Mouse (Mus musculus) midbrain, embryonic 14.5 days (tissue): ENCODE measurements at regions not wholly inside any gene's neighbourhood (a gene's known extent, or its start where the extent isn't known, plus 50 kb on each side); places are given as distances from the start of the nearest gene placed in this dataset.
"Not testable (repeated sequence)": the region's sequence is repeated elsewhere in the genome, so short reads cannot be mapped to it uniquely, and the experiment has no call there.

ENCODE experiments used
- ATAC-seq: fragments of 200-750 bp; cut with Nextera tagmentation; 2 replicates; pipeline ENCODE4 v1.8.0; 2017; ENCODE audit warnings: moderate number of reproducible peaks, moderate library complexity; ENCODE audit not compliant: low FRiP score, low TSS enrichment
- DNase-seq: peaks from one replicate; pipeline ENCODE4 v3.0.0-alpha.2; 2015
- H3K27ac ChIP-seq: fragments of 300-500 bp; sonication (generic); replicated peaks from 2 replicates; pipeline ENCODE4 v1.5.1; 2014; ENCODE audit warnings: mild to moderate bottlenecking, low read depth, low read length, moderate library complexity
- H3K27me3 ChIP-seq: fragments of 300-500 bp; sonication (generic); 2 replicates; pipeline ENCODE4 v1.6.1; 2014; ENCODE audit warnings: low read length, control low read depth, mixed read lengths; ENCODE audit not compliant: control insufficient read depth, insufficient read depth
- H3K36me3 ChIP-seq: fragments of 300-500 bp; sonication (generic); 2 replicates; pipeline ENCODE4 v1.6.1; 2014; ENCODE audit warnings: low read length, control low read depth; ENCODE audit not compliant: control insufficient read depth, insufficient read depth
- H3K4me1 ChIP-seq: fragments of 300-500 bp; sonication (generic); 2 replicates; pipeline ENCODE4 v1.6.1; 2014; ENCODE audit warnings: mild to moderate bottlenecking, antibody characterized with exemption, low read length, control low read depth; ENCODE audit not compliant: control insufficient read depth, insufficient read depth
- H3K4me2 ChIP-seq: fragments of 300-500 bp; sonication (generic); 2 replicates; pipeline ENCODE4 v1.6.1; 2014; ENCODE audit warnings: mild to moderate bottlenecking, low read length, moderate library complexity
- H3K4me3 ChIP-seq: fragments of 300-500 bp; sonication (generic); replicated peaks from 2 replicates; pipeline ENCODE4 v1.5.1; 2014; ENCODE audit warnings: low read depth, low read length
- H3K9ac ChIP-seq: fragments of 300-500 bp; sonication (generic); replicated peaks from 2 replicates; pipeline ENCODE4 v1.6.1; 2014; ENCODE audit warnings: mild to moderate bottlenecking, low read length, moderate library complexity
- H3K9me3 ChIP-seq: fragments of 300-500 bp; sonication (generic); 2 replicates; pipeline ENCODE4 v1.6.1; 2016; ENCODE audit warnings: low read length, control low read depth, mixed read lengths; ENCODE audit not compliant: control insufficient read depth
- WGBS: fragments of 180-500 bp; shearing (Covaris S2); extraction: QIAGEN DNeasy Blood & Tissue Kit; methylation state at CpG from one replicate; pipeline ENCODE4 v1.1.7; 2014; 5-methylcytosine and 5-hydroxymethylcytosine counted together

- H3K4me2 ChIP-seq: no peak overlapping the region
- no peaks in the 10 kb centered on the region for H3K9me3 ChIP-seq
- no peaks in the 10 kb centered on the region for H3K27me3 ChIP-seq
- ATAC-seq: no peak
- H3K4me3 ChIP-seq: no peak overlapping the region
- WGBS: 88% methylated on average over 4 of the region's 4 CpGs
- no peaks in the 10 kb centered on the region for H3K36me3 ChIP-seq
- no peak overlapping the region for H3K27ac ChIP-seq
- H3K9ac ChIP-seq: no peak overlapping the region
- peaks cover 7% of the 10 kb centered on the region for H3K4me1 ChIP-seq
- DNase-seq: no peak
Measured at GRCm38 (mm10) chr15:90818161-90818560, 138.9 kb upstream of the Cpne8 start.

DNA sequence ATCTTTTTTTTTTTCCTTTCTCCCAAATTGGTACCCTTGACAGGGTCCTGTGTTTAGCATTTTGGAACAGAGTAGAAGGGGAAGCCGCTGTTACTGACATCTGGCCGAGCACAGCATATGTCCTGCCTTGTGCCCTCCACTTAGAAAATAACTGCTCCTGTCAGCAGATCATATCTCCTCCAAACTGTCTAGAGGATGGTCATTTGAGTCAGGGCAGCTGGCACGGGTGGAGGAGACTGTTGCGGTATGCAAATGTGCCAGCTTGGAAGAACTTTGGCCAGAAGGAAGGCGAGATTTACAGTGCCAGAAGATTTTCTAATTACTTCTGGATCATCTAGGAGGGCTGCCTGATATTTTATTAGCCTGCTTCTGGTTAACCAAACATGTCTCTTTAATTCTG is 134.7 kb upstream of the Cpne8 start:
- H3K4me3 ChIP-seq: no peak overlapping the region
- no peaks in the 10 kb centered on the region for H3K36me3 ChIP-seq
- no peak for ATAC-seq
- H3K4me1 ChIP-seq: no peaks in the 10 kb centered on the region
- H3K9ac ChIP-seq: no peak overlapping the region
- H3K27ac ChIP-seq: no peak overlapping the region
- no peak overlapping the region for H3K4me2 ChIP-seq
- no peaks in the 10 kb centered on the region for H3K27me3 ChIP-seq
- 81% methylated on average over 5 of the region's 5 CpGs for WGBS
- no peaks in the 10 kb centered on the region for H3K9me3 ChIP-seq
- no peak for DNase-seq

DNA sequence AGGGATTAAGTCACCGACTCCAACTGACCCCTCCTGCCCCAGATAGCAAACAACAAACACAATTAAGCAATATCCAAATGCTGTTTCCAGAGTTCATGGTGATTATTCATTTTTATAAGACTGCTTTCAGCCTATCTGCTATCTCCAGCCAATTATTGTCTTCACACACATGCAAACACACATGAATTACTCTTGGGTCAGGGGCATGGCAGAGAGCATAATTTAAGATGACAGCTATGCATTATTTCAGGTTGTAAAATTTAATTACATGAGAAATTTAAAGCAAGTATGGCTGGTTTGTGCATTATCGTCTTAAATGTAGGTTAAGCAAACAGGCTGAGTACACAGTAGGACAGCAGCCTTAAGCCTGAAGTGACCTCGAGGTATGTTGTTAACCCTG is 131.1 kb upstream of the Cpne8 start:
- H3K36me3 ChIP-seq: no peaks in the 10 kb centered on the region
- 55% methylated on average over 3 of the region's 3 CpGs for whole genome bisulfite sequencing
- no peak for ATAC-seq

GRCm38 (mm10) chr15:90808236-90808635 is 129.0 kb upstream of the Cpne8 start:
- Histone ChIP-seq H3K27me3 (no peaks in the 10 kb centered on the region), H3K36me3 (no peaks in the 10 kb centered on the region), H3K4me1 (no peaks in the 10 kb centered on the region), H3K4me2 (no peak overlapping the region), H3K9ac (no peak overlapping the region), H3K9me3 (0 out of 2 replicates have a peak, but pooled peaks cover 3% of the 10 kb centered on the region), H3K4me3 (no peak overlapping the region), H3K27ac (no peak overlapping the region)
- ATAC-seq (no peak), DNase-seq (peak; percentile 48)
- WGBS: 81% methylated on average over 6 of the region's 6 CpGs

More for the DNA sequence above, 131.1 kb upstream of the Cpne8 start:
- Histone ChIP-seq H3K4me2 (no peak overlapping the region), H3K27me3 (no peaks in the 10 kb centered on the region), H3K9me3 (0 out of 2 replicates have a peak, but pooled peaks cover 2% of the 10 kb centered on the region), H3K4me3 (no peak overlapping the region), H3K9ac (no peak overlapping the region), H3K27ac (no peak overlapping the region), H3K4me1 (no peaks in the 10 kb centered on the region)
- DNase-seq: no peak

- no peak overlapping the region for H3K27ac ChIP-seq
- no peaks in the 10 kb centered on the region for H3K9me3 ChIP-seq
- ATAC-seq (no peak), DNase-seq (no peak)
- 63% methylated on average over 8 of the region's 8 CpGs for WGBS
- no peak overlapping the region for H3K4me3 ChIP-seq
- H3K36me3 ChIP-seq: no peaks in the 10 kb centered on the region
- H3K4me2 ChIP-seq: no peak overlapping the region
- no peak overlapping the region for H3K9ac ChIP-seq
- H3K27me3 ChIP-seq: no peaks in the 10 kb centered on the region
- H3K4me1 ChIP-seq: no peaks in the 10 kb centered on the region
Measured at GRCm38 (mm10) chr15:90798056-90798455, 118.8 kb upstream of the Cpne8 start.

DNA sequence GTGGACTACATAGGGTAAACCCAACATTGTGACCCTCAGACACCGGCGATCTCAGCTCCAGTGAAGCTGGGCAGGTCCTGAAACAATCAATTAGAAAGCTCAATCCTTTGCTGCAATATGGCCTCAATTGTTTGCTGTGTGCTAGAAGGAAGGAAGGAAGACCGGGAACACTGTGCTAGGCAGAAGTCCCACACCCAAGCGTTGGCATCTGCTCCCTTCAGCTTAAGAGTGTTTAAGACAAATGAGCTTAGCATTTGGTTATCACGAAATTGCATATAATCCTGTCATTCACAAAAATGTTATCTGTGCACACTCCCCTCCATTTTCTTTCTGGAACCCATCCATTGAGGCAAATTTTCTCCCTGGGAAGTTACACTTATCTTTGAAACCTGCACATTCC is 110.7 kb upstream of the Cpne8 start:
- Histone ChIP-seq H3K4me2 (no peak overlapping the region), H3K36me3 (no peaks in the 10 kb centered on the region), H3K9me3 (no peaks in the 10 kb centered on the region), H3K4me3 (no peak overlapping the region), H3K27ac (no peak overlapping the region), H3K9ac (no peak overlapping the region), H3K4me1 (no peaks in the 10 kb centered on the region), H3K27me3 (no peaks in the 10 kb centered on the region)
- ATAC-seq: no peak
- 87% methylated on average over 5 of the region's 5 CpGs for WGBS
- no peak for DNase-seq

DNA sequence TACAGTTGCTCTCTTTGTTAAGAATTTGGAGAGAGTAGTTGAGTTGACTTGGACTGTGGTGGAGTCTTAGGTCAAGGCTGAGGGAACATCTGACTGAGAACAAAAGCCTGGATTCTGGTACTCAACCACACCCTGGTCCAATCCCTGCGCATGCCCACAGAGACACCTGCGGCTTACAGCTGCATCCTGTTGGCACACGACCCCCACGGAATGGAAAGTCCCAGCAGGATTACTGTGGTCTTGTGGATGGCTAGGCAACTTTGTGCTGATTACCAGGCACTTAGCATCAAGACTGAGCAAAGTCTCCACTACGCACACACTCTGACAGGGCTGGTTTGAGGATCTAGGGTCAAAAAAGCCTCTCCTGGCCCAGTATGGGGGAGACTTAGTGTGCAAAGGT is 105.5 kb upstream of the Cpne8 start:
- DNase-seq (no peak), ATAC-seq (no peak)
- Histone ChIP-seq H3K27ac (no peak overlapping the region), H3K4me1 (no peaks in the 10 kb centered on the region), H3K9ac (no peak overlapping the region), H3K4me3 (no peak overlapping the region), H3K9me3 (no peaks in the 10 kb centered on the region), H3K4me2 (no peak overlapping the region), H3K27me3 (no peaks in the 10 kb centered on the region), H3K36me3 (no peaks in the 10 kb centered on the region)
- 86% methylated on average over 5 of the region's 5 CpGs for WGBS

DNA sequence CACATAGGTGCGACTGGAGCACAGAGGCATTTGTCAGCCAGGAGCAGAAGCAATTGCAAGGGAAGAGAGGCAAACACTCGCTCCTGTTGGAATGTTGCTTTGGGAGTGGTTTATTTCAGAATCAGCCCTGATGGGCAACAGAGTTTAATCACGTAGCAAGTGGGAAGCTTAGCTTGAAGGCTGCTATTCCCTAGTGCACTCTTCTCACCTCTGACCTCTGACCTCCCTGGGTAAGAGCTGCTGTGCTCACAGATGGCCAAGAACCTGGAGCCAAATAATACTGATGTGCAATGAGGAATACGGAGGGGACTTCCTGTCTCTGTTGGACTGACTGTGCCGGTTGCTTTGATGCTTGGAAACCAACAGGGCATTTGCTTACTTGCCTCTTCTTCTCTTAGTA is 88.3 kb upstream of the Cpne8 start:
- H3K4me1 ChIP-seq: no peaks in the 10 kb centered on the region
- no peaks in the 10 kb centered on the region for H3K27me3 ChIP-seq
- no peak for ATAC-seq
- no peak overlapping the region for H3K4me3 ChIP-seq
- no peak overlapping the region for H3K4me2 ChIP-seq
- 70% methylated on average over 5 of the region's 5 CpGs for WGBS
- no peak for DNase-seq
- no peak overlapping the region for H3K27ac ChIP-seq
- no peaks in the 10 kb centered on the region for H3K36me3 ChIP-seq
- H3K9me3 ChIP-seq: no peaks in the 10 kb centered on the region
- H3K9ac ChIP-seq: no peak overlapping the region

GRCm38 (mm10) chr15:90764501-90764900 is 85.3 kb upstream of the Cpne8 start:
- not testable (repeated sequence) for H3K9ac ChIP-seq, ATAC-seq, H3K36me3 ChIP-seq, H3K4me1 ChIP-seq, H3K27me3 ChIP-seq, H3K27ac ChIP-seq, DNase-seq, H3K9me3 ChIP-seq, H3K4me3 ChIP-seq, H3K4me2 ChIP-seq
- over 99% methylated on average over 7 of the region's 17 CpGs for WGBS
